Mouse (Mus musculus) intestine, embryonic 14.5 days (tissue): ENCODE results near the gene Sim2. TPM values are rescaled to one million over a fixed set of nuclear protein-coding genes. Genes with fewer than 3 reads are reported as not detected.
A peak's percentile ranks its signal among the peaks of the same experiment; 100 is the strongest.

Experiments
- ATAC-seq: fragments of 200-750 bp; cut with Nextera tagmentation; replicated peaks from 2 replicates; pipeline ENCODE4 v1.8.0; 2017; ENCODE audit warnings: low read depth, moderate number of reproducible peaks, moderate TSS enrichment, moderate library complexity; ENCODE audit not compliant: low FRiP score, low TSS enrichment
- DNase-seq: peaks from one replicate; pipeline ENCODE4 v3.0.0-alpha.2; 2018; ENCODE audit warnings: low spot score
- H3K27ac ChIP-seq: fragments of 300-500 bp; sonication (generic); 2 replicates; pipeline ENCODE4 v1.5.1; 2014; ENCODE audit warnings: low read depth, mild to moderate bottlenecking, control low read depth
- H3K27me3 ChIP-seq: fragments of 300-500 bp; sonication (generic); replicated peaks from 2 replicates; pipeline ENCODE4 v1.6.1; 2014; ENCODE audit warnings: low read length, control low read depth; ENCODE audit not compliant: control insufficient read depth, insufficient read depth
- H3K36me3 ChIP-seq: fragments of 300-500 bp; sonication (generic); 2 replicates; pipeline ENCODE4 v1.6.1; 2014; ENCODE audit warnings: low read length, control low read depth; ENCODE audit not compliant: control insufficient read depth, insufficient read depth
- H3K4me1 ChIP-seq: fragments of 300-500 bp; sonication (generic); replicated peaks from 2 replicates; pipeline ENCODE4 v1.6.1; 2014; ENCODE audit warnings: low read length, control low read depth, mixed read lengths; ENCODE audit not compliant: control insufficient read depth, insufficient read depth
- H3K4me2 ChIP-seq: fragments of 300-500 bp; sonication (generic); 2 replicates; pipeline ENCODE4 v1.6.1; 2014; ENCODE audit warnings: low read length
- H3K4me3 ChIP-seq: fragments of 300-500 bp; sonication (generic); 2 replicates; pipeline ENCODE4 v1.5.1; 2014; ENCODE audit warnings: low read depth, low read length, control low read depth, mixed read lengths
- H3K9ac ChIP-seq: fragments of 300-500 bp; sonication (generic); 2 replicates; pipeline ENCODE4 v1.6.1; 2014; ENCODE audit warnings: mild to moderate bottlenecking, low read length
- H3K9me3 ChIP-seq: fragments of 300-500 bp; sonication (generic); 2 replicates; pipeline ENCODE4 v1.6.1; 2016; ENCODE audit warnings: low read length, control low read depth; ENCODE audit not compliant: control insufficient read depth
- WGBS: fragments of 180-500 bp; shearing (Covaris S2); extraction: QIAGEN DNeasy Blood & Tissue Kit; methylation state at CpG from one replicate; pipeline ENCODE4 v1.1.7; 2014; 5-methylcytosine and 5-hydroxymethylcytosine counted together
- polyA plus RNA-seq: library from polyadenylated mRNA; unstranded; fragments of >200 nt; fragmentation: Nextera tagmentation; extraction: Ambion mirVana; gene quantifications from 2 replicates; pipeline ENCODE4 v1.2.1, GENCODE M21; 2014

Sim2 gene
- polyA plus RNA-seq, 1 experiment from 2014 or later = not detected

DNA sequence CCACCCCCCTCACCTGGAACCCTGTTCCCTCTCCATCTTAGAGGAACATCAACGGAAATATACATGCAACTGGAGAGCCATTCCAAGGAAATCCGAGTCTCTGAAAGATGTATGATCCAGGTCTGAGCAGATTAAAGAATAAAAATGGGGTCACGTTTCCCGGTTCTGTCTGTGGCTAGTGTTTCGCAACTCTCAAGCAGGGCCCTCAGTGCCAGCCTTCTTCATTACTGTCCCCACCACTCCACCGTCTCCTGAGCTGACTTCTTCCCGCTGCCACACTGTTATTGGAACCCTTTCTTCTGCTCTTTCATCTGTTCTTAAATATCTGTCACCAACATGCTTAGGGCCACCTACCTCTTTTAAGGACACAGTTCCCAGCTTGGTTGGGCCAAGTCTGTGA is 28.4 kb downstream of the Sim2 start:
- Histone ChIP-seq H3K27me3 (peaks cover 3% of the 10 kb centered on the region; the same call in 1 of the 2 replicates), H3K4me3 (no peak overlapping the region), H3K4me2 (no peak overlapping the region), H3K4me1 (peaks cover 4% of the 10 kb centered on the region; the same call in 1 of the 2 replicates), H3K36me3 (no peaks in the 10 kb centered on the region), H3K27ac (no peak overlapping the region), H3K9ac (no peak overlapping the region), H3K9me3 (no peaks in the 10 kb centered on the region)
- 79% methylated on average over 7 of the region's 7 CpGs for WGBS
- DNase-seq (no peak), ATAC-seq (no peak)

DNA sequence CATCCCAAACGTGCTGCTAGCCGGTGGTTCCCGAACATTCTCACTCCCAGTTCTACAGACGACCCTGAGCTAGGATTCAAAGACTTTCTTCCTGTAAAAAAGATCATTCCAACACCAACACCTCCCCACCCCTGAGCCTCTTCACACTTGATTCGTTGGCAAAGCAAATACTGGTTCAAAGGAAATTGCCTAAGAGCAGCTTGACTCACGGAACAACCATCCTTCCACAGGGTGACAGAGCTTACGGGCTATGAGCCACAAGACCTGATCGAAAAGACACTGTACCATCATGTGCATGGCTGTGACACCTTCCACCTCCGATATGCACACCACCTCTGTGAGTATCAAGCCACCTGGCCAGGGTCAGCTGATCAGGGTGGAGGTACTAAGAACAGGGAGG is 30.0 kb downstream of the Sim2 start:
- WGBS = 69% methylated on average over 9 of the region's 9 CpGs
- no peak overlapping the region for H3K9ac ChIP-seq
- ATAC-seq (no peak), DNase-seq (no peak)
- no peaks in the 10 kb centered on the region for H3K9me3 ChIP-seq
- no peak overlapping the region for H3K4me3 ChIP-seq
- no peak overlapping the region for H3K4me2 ChIP-seq
- no peaks in the 10 kb centered on the region for H3K36me3 ChIP-seq
- no peak overlapping the region for H3K27ac ChIP-seq
- H3K4me1 ChIP-seq = peaks cover 4% of the 10 kb centered on the region; the same call in 1 of the 2 replicates
- H3K27me3 ChIP-seq = peaks cover 3% of the 10 kb centered on the region; the same call in 1 of the 2 replicates

DNA sequence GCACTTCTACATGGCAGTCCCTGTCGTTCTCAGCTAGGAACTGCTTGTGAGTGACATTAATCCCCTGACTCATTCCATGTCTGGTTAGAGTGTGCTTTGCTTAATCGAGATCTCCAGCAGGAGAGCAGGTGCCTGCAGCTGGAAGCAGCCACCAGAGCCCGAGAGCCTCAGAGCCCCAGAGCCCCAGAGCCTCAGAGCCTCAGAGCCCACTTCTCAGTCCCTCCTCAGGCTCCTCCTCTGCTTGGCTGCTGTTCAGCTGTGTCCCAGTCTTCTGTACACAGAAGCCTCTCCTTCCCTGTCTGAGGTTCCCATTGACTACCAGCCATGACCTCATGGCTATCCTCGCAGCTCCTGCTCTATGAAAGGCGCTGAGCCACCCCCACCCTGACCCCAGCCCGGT is 32.6 kb downstream of the Sim2 start:
- no peak overlapping the region for H3K9ac ChIP-seq
- peak; percentile 36; the same call in 1 of the 2 replicates for ATAC-seq
- DNase-seq = peak; percentile 67
- no peak overlapping the region for H3K27ac ChIP-seq
- WGBS = 30% methylated on average over 6 of the region's 6 CpGs
- no peaks in the 10 kb centered on the region for H3K36me3 ChIP-seq
- H3K4me2 ChIP-seq = no peak overlapping the region
- H3K9me3 ChIP-seq = no peaks in the 10 kb centered on the region
- H3K4me1 ChIP-seq = peaks cover 9% of the 10 kb centered on the region
- no peak overlapping the region for H3K4me3 ChIP-seq
- H3K27me3 ChIP-seq = peaks cover 9% of the 10 kb centered on the region; the same call in 1 of the 2 replicates

DNA sequence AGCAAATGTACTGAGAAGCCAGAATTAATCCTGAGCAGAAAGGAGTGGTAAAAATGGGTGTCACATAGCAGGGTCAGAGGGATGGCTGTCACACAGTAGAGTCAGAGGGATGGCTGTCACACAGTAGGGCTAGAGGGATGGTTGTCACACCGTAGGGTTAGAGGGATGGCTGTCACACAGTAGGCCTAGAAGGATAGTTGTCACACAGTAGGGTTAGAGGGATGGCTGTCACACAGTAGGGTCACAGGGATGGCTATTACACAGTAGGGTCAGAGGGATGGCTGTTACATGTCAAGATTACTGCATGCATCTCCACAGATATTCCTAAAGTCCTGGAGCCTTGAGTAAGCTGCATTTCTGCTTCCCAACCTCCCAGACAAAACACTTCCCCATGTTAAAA is 33.7 kb downstream of the Sim2 start:
- ATAC-seq (no peak), DNase-seq (no peak)
- 93% methylated on average over 1 of the region's 1 CpGs for WGBS
- Histone ChIP-seq H3K9me3 (no peaks in the 10 kb centered on the region), H3K27me3 (peaks cover 19% of the 10 kb centered on the region), H3K27ac (no peak overlapping the region), H3K4me3 (no peak overlapping the region), H3K4me1 (peaks cover 9% of the 10 kb centered on the region), H3K9ac (no peak overlapping the region), H3K36me3 (no peaks in the 10 kb centered on the region), H3K4me2 (no peak overlapping the region)

DNA sequence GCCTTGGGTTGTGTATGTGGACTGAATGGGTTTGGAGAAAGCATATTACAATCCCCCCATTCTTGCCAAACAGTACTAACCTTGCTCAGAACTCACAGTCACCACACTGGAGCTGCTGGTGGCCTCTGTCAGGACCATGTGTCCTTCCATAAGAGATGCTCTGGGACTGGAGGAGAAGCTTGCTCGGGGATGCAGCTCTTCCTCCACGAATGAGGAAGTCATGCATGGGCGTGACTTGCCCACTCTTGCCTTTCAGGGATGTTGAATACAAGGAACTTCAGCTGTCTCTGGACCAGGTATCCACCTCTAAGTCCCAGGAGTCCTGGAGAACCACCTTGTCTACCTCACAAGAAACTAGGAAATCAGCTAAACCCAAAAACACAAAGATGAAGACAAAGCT is 37.6 kb downstream of the Sim2 start:
- H3K36me3 ChIP-seq = no peaks in the 10 kb centered on the region
- no peak for DNase-seq
- H3K4me1 ChIP-seq = peaks cover 12% of the 10 kb centered on the region
- no peak overlapping the region for H3K27ac ChIP-seq
- peaks cover 54% of the 10 kb centered on the region for H3K27me3 ChIP-seq
- WGBS = 82% methylated on average over 3 of the region's 3 CpGs
- no peak for ATAC-seq
- H3K4me3 ChIP-seq = no peak overlapping the region
- H3K9ac ChIP-seq = no peak overlapping the region
- no peaks in the 10 kb centered on the region for H3K9me3 ChIP-seq
- H3K4me2 ChIP-seq = no peak overlapping the region

DNA sequence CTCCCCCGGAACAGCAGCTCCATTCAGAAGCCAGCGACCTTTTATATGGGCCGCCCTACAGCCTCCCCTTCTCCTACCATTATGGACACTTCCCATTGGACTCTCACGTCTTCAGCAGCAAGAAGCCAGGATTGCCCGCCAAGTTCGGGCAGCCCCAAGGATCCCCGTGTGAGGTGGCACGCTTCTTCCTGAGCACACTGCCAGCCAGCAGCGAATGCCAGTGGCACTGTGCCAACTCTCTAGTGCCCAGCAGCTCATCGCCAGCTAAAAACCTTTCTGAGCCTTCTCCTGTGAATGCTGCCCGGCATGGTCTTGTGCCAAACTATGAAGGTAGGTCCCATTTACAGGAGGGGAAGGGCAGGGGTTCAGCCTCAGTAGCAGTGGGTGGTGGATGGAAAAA is 38.5 kb downstream of the Sim2 start:
- ATAC-seq = no peak
- no peak for DNase-seq
- Histone ChIP-seq H3K27me3 (peaks cover 57% of the 10 kb centered on the region), H3K9me3 (no peaks in the 10 kb centered on the region), H3K36me3 (no peaks in the 10 kb centered on the region), H3K27ac (no peak overlapping the region), H3K4me3 (no peak overlapping the region), H3K4me2 (no peak overlapping the region), H3K4me1 (peaks cover 8% of the 10 kb centered on the region), H3K9ac (no peak overlapping the region)
- 81% methylated on average over 11 of the region's 11 CpGs for WGBS

DNA sequence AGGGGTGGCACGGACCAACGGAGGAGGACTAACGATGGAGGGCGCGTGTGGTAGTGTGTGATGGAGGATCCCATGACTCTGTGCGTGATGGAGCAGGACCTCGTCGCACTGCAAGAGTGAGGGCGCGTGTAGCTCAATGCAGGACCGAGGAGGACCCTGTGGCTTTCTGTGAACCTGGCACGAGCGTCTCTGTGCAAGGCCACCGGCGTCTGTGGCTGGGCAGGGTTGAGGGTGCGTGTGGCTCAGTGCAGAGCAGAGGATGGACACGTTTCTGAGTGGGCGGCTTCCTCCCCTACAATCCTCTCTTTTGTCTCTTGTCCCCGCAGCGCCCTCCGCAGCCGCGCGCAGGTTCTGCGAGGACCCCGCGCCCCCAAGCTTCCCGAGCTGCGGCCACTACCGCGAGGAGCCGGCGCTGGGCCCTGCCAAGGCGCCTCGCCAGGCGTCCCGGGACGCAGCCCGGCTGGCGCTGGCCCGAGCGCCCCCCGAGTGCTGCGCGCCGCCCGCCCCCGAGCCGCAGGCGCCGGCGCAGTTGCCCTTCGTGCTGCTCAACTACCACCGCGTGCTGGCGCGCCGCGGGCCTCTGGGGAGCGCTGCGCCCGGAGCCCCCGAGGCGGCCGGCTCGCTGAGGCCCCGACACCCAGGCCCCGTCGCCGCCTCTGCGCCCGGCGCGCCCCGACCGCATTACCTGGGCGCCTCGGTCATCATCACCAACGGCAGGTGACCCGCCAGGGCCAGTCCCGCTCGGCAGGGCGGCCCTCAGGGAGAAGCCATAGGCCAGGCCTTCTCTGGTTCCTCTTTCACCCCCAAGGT is 40.6 kb downstream of the Sim2 start:
- H3K36me3 ChIP-seq = no peaks in the 10 kb centered on the region
- no peaks in the 10 kb centered on the region for H3K9me3 ChIP-seq
- peaks cover 57% of the 10 kb centered on the region for H3K27me3 ChIP-seq
- DNase-seq (no peak), ATAC-seq (peak; percentile 61; the same call in 1 of the 2 replicates)
- peaks cover 6% of the 10 kb centered on the region for H3K4me1 ChIP-seq
- H3K27ac ChIP-seq = no peak overlapping the region
- peak overlapping the region; percentile 43 for H3K9ac ChIP-seq
- WGBS = 1% methylated on average over 83 of the region's 83 CpGs
- H3K4me3 ChIP-seq = peak overlapping the region; percentile 41
- H3K4me2 ChIP-seq = peak overlapping the region; percentile 88

DNA sequence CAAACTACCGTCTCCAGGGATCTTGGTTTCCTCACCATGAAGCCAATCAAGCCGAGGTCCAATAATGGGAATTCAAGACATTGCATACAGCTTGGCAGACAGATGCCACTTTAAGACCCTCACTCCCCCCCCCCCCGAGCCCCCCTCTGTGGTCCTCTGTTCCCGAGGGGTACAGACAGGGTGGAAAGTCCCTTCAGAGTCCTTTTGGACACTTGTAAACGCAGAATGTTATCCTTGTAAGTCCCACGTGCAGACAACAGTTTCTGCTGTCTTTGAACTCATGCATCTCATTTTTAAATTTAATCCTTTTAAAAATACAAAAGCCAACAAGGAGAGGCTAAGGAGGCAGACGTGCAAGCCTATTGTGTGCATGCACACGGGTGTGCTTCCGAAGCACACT is 41.5 kb downstream of the Sim2 start:
- Histone ChIP-seq H3K4me3 (peak overlapping the region; percentile 41; the same call in 1 of the 2 replicates), H3K9me3 (no peaks in the 10 kb centered on the region), H3K36me3 (no peaks in the 10 kb centered on the region), H3K4me1 (0 out of 2 replicates have a peak, but pooled peaks cover 3% of the 10 kb centered on the region), H3K9ac (no peak overlapping the region), H3K4me2 (peak overlapping the region; percentile 88; the same call in 1 of the 2 replicates), H3K27me3 (peaks cover 57% of the 10 kb centered on the region), H3K27ac (no peak overlapping the region)
- no peak for DNase-seq
- 50% methylated on average over 9 of the region's 9 CpGs for WGBS
- ATAC-seq = no peak
